Mouse (Mus musculus): Measurements from ENCODE around the gene Scarb1. TPM values are rescaled to one million over a fixed set of nuclear protein-coding genes. Genes with fewer than 3 reads are reported as not detected.
A peak's percentile ranks its signal among the peaks of the same experiment; 100 is the strongest.

Scarb1 gene
- polyA plus RNA-seq, 1 experiment from 2014 or later: 64.9 TPM

- H3K4me2 ChIP-seq (replicated peaks; ENCODE audit: low read depth, low read length): peak overlapping the region; percentile 88
- WGBS: 4% methylated on average over 18 of the region's 18 CpGs
- H3K9ac ChIP-seq (replicated peaks; ENCODE audit: low read depth): no peak overlapping the region
- no peaks in the 10 kb centered on the region for H3K9me3 ChIP-seq (ENCODE audit: low read length)
- peak overlapping the region; percentile 64 for H3K4me3 ChIP-seq (ENCODE audit: low read depth, low read length)
- H3K27me3 ChIP-seq (replicated peaks; ENCODE audit: insufficient read depth, low read length): no peaks in the 10 kb centered on the region
- DNase-seq (ENCODE audit: low spot score): peak; percentile 78
- H3K27ac ChIP-seq (ENCODE audit: low read length): peak overlapping the region; percentile 48; the same call in 1 of the 2 replicates
- peak; percentile 41 for ATAC-seq
- peaks cover 13% of the 10 kb centered on the region for H3K4me1 ChIP-seq (ENCODE audit: insufficient read depth, low read depth, low read length)
- no peaks in the 10 kb centered on the region for H3K36me3 ChIP-seq (ENCODE audit: insufficient read depth, low read length)
- TF ChIP-seq CTCF (IDR thresholded peaks at IDR 0.05): peak; percentile 32; the same call in 1 of the 2 replicates
- TF ChIP-seq EP300 (IDR thresholded peaks at IDR 0.05): no peak
Measured at GRCm38 (mm10) chr5:125339108-125339751, 1.7 kb downstream of the Scarb1 start.

- WGBS: 59% methylated on average over 7 of the region's 7 CpGs
- Histone ChIP-seq H3K36me3 (ENCODE audit: insufficient read depth, low read length) (no peaks in the 10 kb centered on the region), H3K4me3 (ENCODE audit: low read depth, low read length) (no peak overlapping the region), H3K27ac (ENCODE audit: low read length) (no peak overlapping the region), H3K4me1 (ENCODE audit: insufficient read depth, low read depth, low read length) (peaks cover 16% of the 10 kb centered on the region), H3K9ac (replicated peaks; ENCODE audit: low read depth) (no peak overlapping the region), H3K27me3 (replicated peaks; ENCODE audit: insufficient read depth, low read length) (no peaks in the 10 kb centered on the region), H3K9me3 (ENCODE audit: low read length) (no peaks in the 10 kb centered on the region), H3K4me2 (replicated peaks; ENCODE audit: low read depth, low read length) (no peak overlapping the region)
- no peak for DNase-seq (ENCODE audit: low spot score)
- ATAC-seq: no peak
- no peak for TF ChIP-seq CTCF (IDR thresholded peaks at IDR 0.05)
- TF ChIP-seq EP300 (IDR thresholded peaks at IDR 0.05): no peak
Measured at GRCm38 (mm10) chr5:125337526-125337925, 3.4 kb downstream of the Scarb1 start.

DNA sequence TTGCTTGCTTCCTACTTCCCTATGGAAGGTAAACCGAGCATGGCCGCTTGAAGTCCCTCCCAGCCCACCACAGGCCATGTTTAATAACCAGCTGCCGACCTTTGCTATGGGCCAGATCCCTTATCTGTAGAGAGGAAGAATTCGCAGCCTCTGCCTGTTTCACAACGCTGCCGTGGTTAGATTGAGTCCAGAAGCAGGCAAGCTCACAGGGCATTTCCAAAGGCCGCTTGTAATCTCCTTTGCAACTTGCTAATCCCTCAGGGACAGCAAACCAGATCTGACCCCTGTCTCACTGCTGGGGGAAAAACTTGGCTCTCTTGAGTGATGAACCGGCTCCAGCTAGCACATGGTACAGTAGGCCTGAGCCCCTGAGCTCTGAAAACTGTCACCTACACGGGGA, 3.9 kb downstream of the Scarb1 start:
- Histone ChIP-seq H3K9me3 (ENCODE audit: low read length) (no peaks in the 10 kb centered on the region), H3K9ac (replicated peaks; ENCODE audit: low read depth) (no peak overlapping the region), H3K36me3 (ENCODE audit: insufficient read depth, low read length) (no peaks in the 10 kb centered on the region), H3K4me1 (ENCODE audit: insufficient read depth, low read depth, low read length) (peaks cover 16% of the 10 kb centered on the region), H3K4me2 (replicated peaks; ENCODE audit: low read depth, low read length) (no peak overlapping the region), H3K4me3 (ENCODE audit: low read depth, low read length) (no peak overlapping the region), H3K27me3 (replicated peaks; ENCODE audit: insufficient read depth, low read length) (no peaks in the 10 kb centered on the region), H3K27ac (ENCODE audit: low read length) (no peak overlapping the region)
- 41% methylated on average over 9 of the region's 9 CpGs for WGBS
- TF ChIP-seq CTCF (IDR thresholded peaks at IDR 0.05) (no peak), EP300 (IDR thresholded peaks at IDR 0.05) (no peak)
- DNase-seq (ENCODE audit: low spot score) (no peak), ATAC-seq (no peak)

DNA sequence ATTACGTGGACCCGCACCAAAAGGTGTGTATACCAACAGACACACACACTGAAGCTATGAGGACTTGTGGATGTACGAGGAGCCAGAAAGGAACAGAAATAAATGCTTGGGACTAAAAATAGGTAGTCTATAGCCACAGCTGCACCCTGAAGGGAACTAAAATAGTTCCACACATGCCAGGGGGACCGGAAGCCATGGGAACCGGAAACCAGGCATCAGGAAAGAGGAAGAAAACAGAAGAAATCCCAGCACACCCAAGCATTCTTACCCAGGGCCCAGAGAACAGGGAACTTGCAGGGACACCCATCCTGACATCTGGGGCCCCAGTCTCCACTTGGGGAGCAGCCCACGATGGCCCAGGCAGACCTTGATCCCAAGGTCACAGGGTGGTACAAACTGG, 7.9 kb downstream of the Scarb1 start:
- 66% methylated on average over 6 of the region's 6 CpGs for WGBS
- H3K27ac ChIP-seq (ENCODE audit: low read length): 0 out of 2 replicates have a peak overlapping the region, but pooled peaks have one; percentile 27
- DNase-seq (ENCODE audit: low spot score) (no peak), ATAC-seq (no peak)
- no peaks in the 10 kb centered on the region for H3K27me3 ChIP-seq (replicated peaks; ENCODE audit: insufficient read depth, low read length)
- H3K4me1 ChIP-seq (ENCODE audit: insufficient read depth, low read depth, low read length): peaks cover 3% of the 10 kb centered on the region; the same call in 1 of the 2 replicates
- H3K4me3 ChIP-seq (ENCODE audit: low read depth, low read length): no peak overlapping the region
- H3K4me2 ChIP-seq (replicated peaks; ENCODE audit: low read depth, low read length): no peak overlapping the region
- H3K9me3 ChIP-seq (ENCODE audit: low read length): no peaks in the 10 kb centered on the region
- H3K36me3 ChIP-seq (ENCODE audit: insufficient read depth, low read length): no peaks in the 10 kb centered on the region
- TF ChIP-seq EP300 (IDR thresholded peaks at IDR 0.05): no peak
- no peak for TF ChIP-seq CTCF (IDR thresholded peaks at IDR 0.05)
- H3K9ac ChIP-seq (replicated peaks; ENCODE audit: low read depth): no peak overlapping the region

DNA sequence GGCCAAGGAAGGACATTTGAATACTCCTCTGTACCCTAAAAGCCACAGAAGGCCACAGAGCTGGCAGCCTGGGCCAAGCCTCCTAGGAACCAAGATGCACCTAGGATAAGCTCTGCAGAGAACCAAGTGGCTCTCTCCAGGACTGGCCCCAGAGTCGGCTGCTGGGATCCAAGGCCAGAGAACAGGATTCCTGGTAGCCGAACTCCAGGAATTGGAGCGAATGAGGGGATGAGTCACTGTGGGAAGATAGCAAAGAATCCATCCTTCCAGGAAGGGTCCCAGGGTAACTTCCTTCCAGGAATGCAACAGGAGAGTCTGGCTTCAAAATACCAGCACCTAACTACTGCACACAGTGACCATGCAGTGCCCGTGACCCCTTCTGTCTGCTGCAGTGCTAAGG, 8.6 kb downstream of the Scarb1 start:
- peaks cover 3% of the 10 kb centered on the region; the same call in 1 of the 2 replicates for H3K4me1 ChIP-seq (ENCODE audit: insufficient read depth, low read depth, low read length)
- H3K27me3 ChIP-seq (replicated peaks; ENCODE audit: insufficient read depth, low read length): no peaks in the 10 kb centered on the region
- no peaks in the 10 kb centered on the region for H3K36me3 ChIP-seq (ENCODE audit: insufficient read depth, low read length)
- TF ChIP-seq CTCF (IDR thresholded peaks at IDR 0.05) (no peak), EP300 (IDR thresholded peaks at IDR 0.05) (no peak)
- H3K9me3 ChIP-seq (ENCODE audit: low read length): no peaks in the 10 kb centered on the region
- WGBS: 58% methylated on average over 4 of the region's 4 CpGs
- no peak overlapping the region for H3K4me2 ChIP-seq (replicated peaks; ENCODE audit: low read depth, low read length)
- no peak overlapping the region for H3K27ac ChIP-seq (ENCODE audit: low read length)
- ATAC-seq (no peak), DNase-seq (ENCODE audit: low spot score) (no peak)
- no peak overlapping the region for H3K9ac ChIP-seq (replicated peaks; ENCODE audit: low read depth)
- no peak overlapping the region for H3K4me3 ChIP-seq (ENCODE audit: low read depth, low read length)

DNA sequence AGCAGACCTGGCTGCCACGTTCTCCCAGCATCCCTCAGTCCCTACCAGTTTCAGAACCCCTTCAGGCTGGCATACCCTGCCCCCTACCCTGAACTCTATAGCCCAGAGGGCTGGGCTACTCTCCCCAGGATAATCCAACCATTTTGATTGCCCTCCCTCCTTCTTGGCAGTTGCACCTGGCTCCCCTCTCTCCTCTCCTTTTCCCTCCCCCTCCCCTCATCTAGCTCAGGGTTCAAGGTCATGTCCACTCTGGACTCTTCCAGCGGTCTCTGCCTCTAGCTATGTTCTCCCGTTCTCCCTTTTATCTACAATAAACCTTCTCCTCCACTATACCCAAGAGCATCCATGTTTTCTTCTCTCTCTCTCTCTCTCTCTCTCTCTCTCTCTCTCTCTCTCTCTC, 9.1 kb downstream of the Scarb1 start:
- TF ChIP-seq EP300 (IDR thresholded peaks at IDR 0.05): no peak
- TF ChIP-seq CTCF (IDR thresholded peaks at IDR 0.05): no peak
- Histone ChIP-seq H3K4me3 (ENCODE audit: low read depth, low read length) (no peak overlapping the region), H3K27me3 (replicated peaks; ENCODE audit: insufficient read depth, low read length) (no peaks in the 10 kb centered on the region), H3K4me1 (ENCODE audit: insufficient read depth, low read depth, low read length) (peaks cover 3% of the 10 kb centered on the region; the same call in 1 of the 2 replicates), H3K27ac (ENCODE audit: low read length) (no peak overlapping the region), H3K4me2 (replicated peaks; ENCODE audit: low read depth, low read length) (no peak overlapping the region), H3K9me3 (ENCODE audit: low read length) (no peaks in the 10 kb centered on the region), H3K9ac (replicated peaks; ENCODE audit: low read depth) (no peak overlapping the region), H3K36me3 (ENCODE audit: insufficient read depth, low read length) (no peaks in the 10 kb centered on the region)
- DNase-seq (ENCODE audit: low spot score): no peak
- no peak for ATAC-seq
- 57% methylated on average over 3 of the region's 3 CpGs for WGBS

Measured in lung, postnatal 0 days (tissue).